Mouse (Mus musculus) small intestine, adult 2 months (tissue): ENCODE results near the gene Tmem219.

Experiments
- CTCF ChIP-seq: fragments of 200-500 bp; IDR thresholded peaks from 2 replicates; pipeline ENCODE4 v1.5.1; 2012; ENCODE audit warnings: low read depth, mild to moderate bottlenecking, control low read depth, inconsistent platforms, low read length, moderate library complexity, mixed read lengths; ENCODE audit not compliant: insufficient replicate concordance, insufficient read length; ENCODE audit errors: extremely low read depth
- POLR2A ChIP-seq: fragments of 200-500 bp; IDR thresholded peaks from 2 replicates; pipeline ENCODE4 v1.6.1; 2012; ENCODE audit warnings: low read depth, mild to moderate bottlenecking, control low read depth, inconsistent platforms, low read length, moderate library complexity

GRCm38 (mm10) chr7:126847421-126848398 lies 75.0 kb downstream of the Tmem219 start:
- no peak for TF ChIP-seq POLR2A
- TF ChIP-seq CTCF, result no peak
